Mouse (Mus musculus) layer of hippocampus, adult 8-10 months (tissue): ENCODE measurements around the gene Cfap20. TPM values are rescaled to one million over a fixed set of nuclear protein-coding genes. Genes with fewer than 3 reads are reported as not detected.

ENCODE experiments used
- DNase-seq, 2 experiments: peaks; one replicate each; pipeline ENCODE4 v3.0.0; 2022; ENCODE audit warnings: low spot score in 2 of 2
- total RNA-seq, 4 experiments: library from RNA; stranded (reverse); gene quantifications; 2 replicates each; pipeline ENCODE4 v1.2.4; 2022

Gene Cfap20
- total RNA-seq, 4 experiments from 2014 or later, result 48.2 to 65.2 (median 54.6) TPM

DNA sequence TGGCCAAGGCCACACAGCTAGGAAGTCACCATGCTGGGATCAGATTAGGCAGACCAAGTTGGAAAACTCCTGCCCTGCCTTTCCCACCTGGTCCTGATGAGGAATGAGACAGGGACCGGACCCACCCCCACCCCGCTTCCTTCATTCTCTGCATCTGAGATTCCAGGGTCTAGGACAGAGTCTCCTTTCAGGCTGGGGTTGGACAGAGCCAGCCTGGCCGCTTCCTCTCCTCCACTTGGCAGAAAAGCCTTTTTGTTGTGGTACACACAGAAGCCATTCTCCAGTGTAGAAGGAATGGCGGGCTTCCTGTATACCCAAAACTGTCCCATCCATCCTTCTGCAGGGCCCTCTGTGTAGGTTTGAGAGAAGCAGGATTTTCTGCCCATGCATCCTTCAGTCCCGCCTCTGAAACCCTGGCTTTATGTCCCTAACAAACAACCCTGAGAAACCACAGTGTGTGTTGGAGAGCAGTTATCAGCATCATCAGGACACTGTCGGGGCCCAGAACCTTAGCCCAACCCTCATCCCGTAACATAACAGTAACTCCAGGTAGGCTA lies 59.2 kb downstream of the Cfap20 start:
- no peak for DNase-seq

DNA sequence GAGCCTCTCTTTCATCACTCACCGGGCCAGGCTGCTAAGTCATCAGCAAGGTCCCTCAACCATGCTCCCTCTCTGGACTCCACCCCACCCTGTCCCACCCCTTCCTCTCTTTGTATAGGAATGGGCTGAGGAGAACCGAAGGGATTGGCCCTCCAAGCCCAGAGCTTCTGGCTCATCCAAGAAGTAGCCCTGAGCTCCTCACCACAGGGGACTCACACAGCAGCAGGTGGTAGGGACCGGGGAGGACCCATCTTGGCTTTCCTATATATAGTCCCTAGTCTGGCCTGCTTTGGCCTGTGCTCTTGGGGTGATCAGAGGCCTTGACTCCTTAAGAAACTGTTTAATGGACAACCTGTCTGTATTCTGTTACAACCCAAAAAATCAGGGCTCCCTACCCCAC lies 60.2 kb downstream of the Cfap20 start:
- no peak for DNase-seq

DNA sequence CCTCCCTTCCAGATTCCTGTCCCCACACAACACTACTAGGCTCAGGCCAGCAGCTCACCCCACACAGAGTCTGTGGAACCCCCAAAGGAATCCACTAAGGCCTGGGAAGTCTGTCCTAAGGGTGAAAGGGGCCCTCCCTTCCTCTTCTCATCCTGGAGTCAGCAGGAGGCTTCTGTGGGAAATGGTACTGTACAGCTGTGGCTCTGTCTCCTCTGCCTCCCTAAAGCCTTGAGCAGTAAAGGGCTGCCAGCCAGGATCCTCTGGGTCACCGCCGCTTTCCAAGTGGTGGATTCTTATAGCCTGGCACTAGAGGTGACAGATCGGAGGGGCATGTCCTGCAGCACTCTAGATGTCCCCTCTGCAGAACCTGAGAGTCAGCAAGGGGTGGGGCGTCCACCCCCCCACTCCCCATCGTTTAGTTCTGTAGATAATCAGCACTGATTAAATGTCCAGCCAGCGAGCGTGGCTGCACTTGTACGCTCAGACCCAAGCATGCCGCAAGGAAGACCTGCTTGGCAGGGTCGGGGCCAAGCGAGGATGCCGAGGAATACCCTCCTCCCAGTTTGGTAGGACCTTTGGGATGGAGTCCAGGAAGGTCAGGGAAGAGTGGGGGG lies 61.2 kb downstream of the Cfap20 start:
- DNase-seq, result no peak

Other genes with a start within 250 kb of the Cfap20 start
- 10 to 100 TPM; 61.6 to 80.0 (median 69.9) TPM for gene Kifc3, start 232.1 kb downstream of the Cfap20 start, total RNA-seq
- under 1 TPM; 0.61 to 0.93 (median 0.63) TPM for gene Cngb1, start 128.3 kb downstream of the Cfap20 start, total RNA-seq
- gene Tepp, start 124.3 kb downstream of the Cfap20 start, total RNA-seq, result not detected
- gene Zfp319, start 102.9 kb downstream of the Cfap20 start, total RNA-seq, result 10 to 100 TPM; 14.7 to 16.9 (median 15.8) TPM
- 10 to 100 TPM in 3 of 4 experiments, 1 to 10 TPM in 1; 9.8 to 16.5 (median 12.9) TPM for gene Usb1, start 102.6 kb downstream of the Cfap20 start, total RNA-seq
- gene Mmp15, start 82.6 kb downstream of the Cfap20 start, total RNA-seq, result 10 to 100 TPM; 13.6 to 14.9 (median 14.8) TPM
- gene Csnk2a2, start 55.2 kb upstream of the Cfap20 start, total RNA-seq, result 10 to 100 TPM; 61.1 to 82.5 (median 70.6) TPM
- 1 to 10 TPM; 1.2 to 2.7 (median 1.6) TPM for gene Ccdc113, start 99.2 kb upstream of the Cfap20 start, total RNA-seq
- not detected for gene Prss54, start 141.5 kb upstream of the Cfap20 start, total RNA-seq
- gene Gins3, start 198.6 kb upstream of the Cfap20 start, total RNA-seq, result 1 to 10 TPM; 1.8 to 3.4 (median 2.5) TPM
- gene Ndrg4, start 242.1 kb upstream of the Cfap20 start, total RNA-seq, result 1,000 to 10,000 TPM; 1,272 to 1,518 (median 1,383) TPM